Mouse (Mus musculus): ENCODE measurements around the gene Zfp53.
"Not testable (repeated sequence)": the region's sequence is repeated elsewhere in the genome, so short reads cannot be mapped to it uniquely, and the experiment has no call there.

Gene Zfp53

DNA sequence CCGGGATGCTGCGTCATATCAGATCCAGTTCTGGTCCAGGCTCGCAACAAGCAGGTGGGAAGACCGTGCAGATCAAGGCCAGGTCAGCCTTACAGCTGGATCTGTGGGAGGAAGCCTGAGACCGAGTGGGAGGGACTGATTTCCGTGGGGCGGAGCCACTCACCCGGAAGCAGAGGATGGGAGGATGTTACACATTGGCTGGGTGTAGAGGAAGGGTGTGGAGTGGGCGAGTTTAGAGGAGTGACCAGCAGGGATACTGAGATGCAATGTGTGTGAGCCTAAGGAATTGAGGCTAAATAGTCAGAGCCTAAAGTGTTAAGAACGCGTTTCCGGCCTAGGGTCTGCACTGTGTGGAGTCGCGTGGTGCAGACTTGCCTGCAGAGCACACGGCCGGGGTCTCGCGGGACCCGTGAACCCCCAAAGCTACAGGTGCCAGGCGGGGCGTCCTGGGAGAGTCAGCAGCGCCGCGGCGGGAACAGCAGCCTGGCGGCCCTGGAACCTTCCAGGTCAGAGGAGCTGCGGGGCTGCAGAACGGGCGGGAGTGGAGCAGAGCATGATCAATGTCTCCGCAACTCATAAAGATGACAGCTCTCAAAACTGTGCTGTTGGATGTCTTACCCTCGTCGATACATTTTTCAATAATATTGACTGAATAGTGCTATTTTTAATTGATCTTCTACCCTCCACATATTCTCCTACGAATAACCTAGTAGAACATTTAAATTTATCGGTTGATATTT lies at the start of gene Zfp53:
Gene Zfp53, plus strand, starts transcription at position 239 of the 740 bp plus-strand sequence.
- DNase-seq = peak; percentile 90 to 94

DNA sequence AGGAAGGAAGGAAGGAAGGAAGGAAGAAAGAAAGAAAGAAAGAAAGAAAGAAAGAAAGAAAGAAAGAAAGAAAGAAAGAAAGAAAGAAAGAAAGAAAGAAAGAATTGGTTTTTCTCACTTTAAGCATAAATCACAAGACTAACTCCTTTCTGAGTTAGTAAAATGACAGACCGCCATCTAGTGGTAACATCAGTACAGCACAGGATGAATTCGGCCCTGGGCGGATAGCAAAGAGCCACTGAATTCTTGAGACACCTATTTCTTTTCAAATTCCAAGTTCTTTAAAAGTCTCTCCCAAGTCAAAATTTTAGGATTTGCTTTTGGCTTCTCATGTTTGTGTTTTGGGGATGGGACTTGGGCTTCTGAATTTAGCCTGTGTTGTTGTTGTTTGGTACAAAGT lies 39.1 kb upstream of the Zfp53 start:
- DNase-seq = peak; percentile 76 to 84

GRCm38 (mm10) chr17:21450138-21450704 lies 38.6 kb upstream of the Zfp53 start, which contains the start of gene Zfp51:
TSS of gene Zfp51 (plus strand) at chr17:21450374.
- peak; percentile 94 to 97 for DNase-seq

DNA sequence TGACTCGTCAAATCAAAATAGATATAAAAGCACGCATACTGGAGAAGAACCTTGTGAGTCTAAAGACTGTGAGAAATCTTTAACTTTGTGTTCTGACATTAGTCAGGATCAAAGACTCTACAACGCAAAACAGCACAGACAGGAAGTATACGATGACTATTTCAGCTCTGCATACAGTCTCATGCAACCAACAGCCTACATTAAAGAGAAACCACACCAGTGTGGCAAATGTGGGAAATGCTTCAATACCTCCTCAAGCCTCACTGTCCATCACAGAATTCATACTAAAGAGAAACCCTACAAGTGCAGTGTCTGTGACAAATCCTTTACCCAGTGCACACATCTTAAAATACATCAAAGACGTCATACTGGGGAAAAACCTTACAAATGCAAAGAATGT lies 25.2 kb upstream of the Zfp53 start:
- DNase-seq = no peak

GRCm38 (mm10) chr17:21472032-21472652 lies 16.7 kb upstream of the Zfp53 start:
- DNase-seq = no peak

DNA sequence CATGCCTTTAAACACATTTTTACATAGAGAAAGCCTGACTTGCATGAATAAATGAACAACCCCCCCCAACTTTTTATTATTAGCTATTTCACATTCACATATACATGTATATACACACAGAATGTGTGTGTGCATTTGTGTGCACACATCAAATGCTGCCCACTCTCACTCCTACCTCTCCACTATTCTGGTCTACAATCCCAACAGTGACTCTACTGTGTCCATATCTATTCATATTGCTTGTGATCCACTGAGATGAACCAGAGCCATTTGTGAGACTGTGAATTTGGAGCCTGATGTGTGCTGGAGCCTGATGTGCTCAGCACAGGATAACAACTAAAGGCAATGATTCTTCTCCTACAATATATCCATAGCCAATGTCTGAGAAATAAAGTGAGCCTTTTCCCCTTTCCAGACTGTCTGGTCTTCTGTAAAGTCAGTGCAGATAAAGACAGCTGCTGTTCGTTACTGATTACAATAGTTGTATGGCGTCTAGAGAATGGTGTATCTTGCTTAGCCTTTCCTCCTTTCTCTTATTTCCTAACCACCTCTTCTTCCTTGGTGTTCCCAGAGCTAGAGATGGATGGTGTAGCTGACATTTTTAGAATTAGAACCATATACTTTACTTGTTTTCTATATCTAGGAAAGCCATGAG lies 16.0 kb upstream of the Zfp53 start:
- no peak for DNase-seq

GRCm38 (mm10) chr17:21473362-21474190 lies 15.2 kb upstream of the Zfp53 start:
- DNase-seq = peak; percentile 32 to 74

DNA sequence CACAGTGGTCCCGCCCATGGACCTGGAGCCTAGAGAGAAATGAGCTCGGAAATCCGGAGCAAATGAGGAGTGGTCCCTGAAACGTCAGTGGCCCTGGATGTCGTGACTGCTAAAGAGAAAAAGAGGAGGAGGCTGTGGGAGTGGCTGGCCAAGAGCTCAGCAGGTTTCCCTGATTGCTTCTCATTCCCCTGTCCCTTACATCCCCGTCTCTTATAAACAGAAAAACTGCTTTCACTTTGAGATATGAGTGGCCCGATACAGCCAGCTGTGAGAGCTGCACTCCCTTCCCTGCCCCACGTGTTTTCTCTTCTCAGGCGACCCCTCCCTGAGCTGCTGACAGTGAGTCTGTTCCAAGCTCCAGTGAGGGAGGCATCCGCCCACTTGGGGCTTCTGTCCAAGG lies 14.1 kb upstream of the Zfp53 start:
- DNase-seq = not testable (repeated sequence)

DNA sequence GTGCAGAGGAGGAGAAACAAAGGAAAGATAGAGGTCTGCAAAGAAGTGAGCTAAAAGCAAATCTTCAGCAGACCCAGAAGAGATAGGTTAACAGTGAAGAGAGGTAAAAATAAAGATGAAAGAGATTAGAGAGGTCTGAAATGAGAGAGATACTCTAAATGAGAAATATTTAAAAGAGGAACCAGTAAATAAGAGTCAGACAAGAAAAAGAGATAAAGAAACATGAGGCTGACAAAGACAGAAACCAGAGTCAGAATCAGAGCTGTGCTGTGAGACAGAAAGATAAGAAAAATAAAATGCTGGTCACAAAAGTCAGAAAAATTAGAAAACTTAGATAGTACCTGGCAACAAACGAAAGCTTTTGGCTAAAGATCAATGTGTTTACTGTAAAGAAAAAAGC lies 13.5 kb upstream of the Zfp53 start:
- not testable (repeated sequence) for DNase-seq

GRCm38 (mm10) chr17:21476351-21476750 lies 12.4 kb upstream of the Zfp53 start:
- not testable (repeated sequence) for DNase-seq

GRCm38 (mm10) chr17:21478103-21478777 lies 10.6 kb upstream of the Zfp53 start:
- DNase-seq = not testable (repeated sequence)

DNA sequence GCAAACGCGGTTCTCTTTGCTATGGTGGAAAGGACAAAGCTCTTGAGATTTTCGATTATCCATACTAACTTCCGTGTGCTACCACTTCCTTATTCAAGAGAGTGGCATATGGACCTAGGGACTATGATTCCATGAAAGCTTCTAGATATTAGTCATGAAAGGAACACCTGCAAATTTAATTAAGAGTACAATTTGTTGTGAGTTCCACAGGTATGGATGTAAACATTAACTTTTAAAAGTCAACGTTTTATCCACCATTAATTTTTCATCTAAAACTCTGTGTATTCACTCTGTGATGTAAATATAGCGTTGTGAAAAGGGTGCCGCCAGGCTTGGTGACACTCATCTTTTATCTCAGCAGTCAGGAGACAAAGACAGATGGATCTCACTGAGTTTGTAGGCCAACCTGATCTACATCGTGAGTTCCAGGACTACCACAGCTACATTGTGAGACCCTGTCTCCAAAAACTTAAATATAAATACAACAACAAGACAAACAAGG lies 753 bp downstream of the Zfp53 start:
- DNase-seq = no peak

GRCm38 (mm10) chr17:21501365-21501764 lies 12.6 kb downstream of the Zfp53 start:
- no peak for DNase-seq

DNA sequence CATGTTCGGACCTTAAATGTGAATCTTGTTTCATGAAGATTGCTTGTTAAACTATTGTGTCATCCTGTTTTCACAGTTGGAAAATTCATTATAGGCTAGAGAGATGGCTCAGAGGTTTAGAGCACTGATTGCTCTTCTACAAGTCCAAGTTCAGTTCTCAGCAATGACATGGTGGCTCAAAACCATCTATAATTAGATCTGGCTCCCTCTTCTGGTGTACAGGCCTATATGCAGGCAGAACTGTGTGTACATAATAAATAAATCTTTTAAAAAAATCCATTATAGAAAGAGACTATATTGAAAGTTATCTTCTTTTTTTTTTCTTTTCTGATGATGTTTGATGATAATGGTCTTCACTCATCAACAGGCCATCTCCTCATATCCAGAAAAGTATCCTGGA lies 15.7 kb downstream of the Zfp53 start:
- no peak for DNase-seq

DNA sequence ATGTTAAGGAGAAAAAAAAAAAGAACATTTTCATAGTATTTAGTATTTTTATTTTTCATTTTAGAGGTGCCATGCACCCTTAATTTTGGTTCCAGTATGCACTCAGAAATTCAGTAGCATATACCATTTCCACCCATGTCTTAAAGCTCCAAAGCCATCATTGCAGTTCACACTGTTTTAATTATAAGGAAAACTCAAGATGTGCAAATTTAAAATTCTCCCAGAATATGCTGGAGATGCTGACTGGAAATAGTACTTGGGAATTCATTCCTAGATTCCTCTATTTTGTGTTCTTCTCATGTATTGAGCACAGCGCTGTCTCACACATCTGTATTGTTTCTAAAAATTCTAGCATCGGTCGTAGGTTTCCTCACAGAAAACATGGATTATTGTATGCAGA lies 17.5 kb downstream of the Zfp53 start:
- DNase-seq = no peak

DNA sequence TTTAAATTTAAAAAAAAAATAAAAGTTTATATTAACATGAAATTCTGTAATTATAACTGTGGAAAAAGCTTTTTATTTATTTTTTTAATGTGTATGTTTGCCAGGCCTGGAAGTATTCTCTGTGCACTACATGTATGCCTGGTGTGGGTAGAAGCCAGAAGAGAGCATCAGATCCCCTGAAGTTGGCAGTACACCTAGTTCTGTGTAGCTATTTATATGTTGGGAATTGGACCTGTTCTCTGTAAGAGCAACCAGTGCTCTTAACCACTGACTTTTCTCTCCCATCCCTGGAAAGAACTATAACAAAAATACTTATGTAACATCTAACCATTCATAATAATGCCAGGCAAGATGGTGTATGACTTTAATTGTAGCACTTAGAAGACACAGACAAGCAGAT lies 21.0 kb downstream of the Zfp53 start:
- no peak for DNase-seq

GRCm38 (mm10) chr17:21515403-21516105 lies 26.8 kb downstream of the Zfp53 start:
- peak; percentile 75 to 79 for DNase-seq

- DNase-seq = peak; percentile 77 to 88
Observed at GRCm38 (mm10) chr17:21516201-21517129, 27.7 kb downstream of the Zfp53 start.

DNA sequence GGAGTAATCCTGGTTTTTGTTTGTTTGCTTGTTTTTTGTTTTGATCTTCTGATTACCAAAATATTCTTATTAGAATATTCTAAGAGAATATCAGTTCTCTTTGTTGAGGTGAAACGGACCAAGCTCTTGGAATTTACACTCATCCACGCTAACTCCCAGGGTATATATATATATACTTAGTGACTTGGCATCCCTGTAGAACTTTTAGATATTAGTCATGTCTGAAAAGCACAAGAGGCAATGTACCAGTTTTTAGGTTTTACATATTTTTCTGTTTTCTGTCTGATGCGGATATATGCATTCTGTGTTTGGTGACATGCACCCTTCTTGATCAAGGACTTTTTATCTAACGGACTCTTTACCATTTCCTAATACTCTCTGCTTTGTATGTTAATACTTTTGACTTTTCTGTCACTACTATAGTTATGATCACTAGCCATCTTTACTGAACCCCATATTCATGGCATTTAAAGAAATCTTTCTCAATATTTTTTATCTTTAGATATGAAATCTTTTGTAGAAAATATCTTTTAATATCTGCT lies 28.4 kb downstream of the Zfp53 start:
- no peak for DNase-seq

DNA sequence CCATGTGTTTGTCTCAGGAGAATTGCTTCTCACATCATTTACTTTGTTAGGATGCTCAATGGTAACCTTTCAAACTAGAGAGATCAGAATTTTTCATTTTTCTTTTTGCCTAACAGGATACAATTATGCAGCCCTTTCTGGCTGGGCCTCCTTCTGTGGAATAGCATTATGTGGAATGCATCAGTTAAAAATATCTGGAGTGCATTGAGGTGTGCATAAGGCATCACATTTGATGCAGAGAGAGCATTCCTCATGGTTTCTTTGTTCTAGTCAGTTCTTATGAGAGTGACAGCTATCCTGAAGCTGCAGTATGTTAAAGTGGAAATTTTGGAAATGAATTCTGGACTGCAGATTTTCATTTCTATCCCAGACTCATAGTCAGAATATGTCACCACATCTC lies 37.5 kb downstream of the Zfp53 start:
- no peak for DNase-seq

Data from kidney, postnatal 25 days (tissue).